Mouse (Mus musculus) adrenal gland, postnatal 10 days (tissue): Measurements from ENCODE around the gene Gm4187. TPM values are rescaled to one million over a fixed set of nuclear protein-coding genes. Genes with fewer than 3 reads are reported as not detected.
"Not testable (repeated sequence)": the region's sequence is repeated elsewhere in the genome, so short reads cannot be mapped to it uniquely, and the experiment has no call there.

Experiments
- DNase-seq: peaks from one replicate; pipeline ENCODE4 v3.0.0; 2021; ENCODE audit warnings: mixed read lengths
- long read RNA-seq, 2 experiments: library from polyadenylated mRNA; stranded (forward); transcript quantifications; one replicate each; pipeline ENCODE4 v2.0.0; 2021
- total RNA-seq, 2 experiments: library from RNA; stranded (reverse); gene quantifications; 2 replicates each; pipeline ENCODE4 v1.2.3; 2021

Gene Gm4187
- not detected for total RNA-seq
- long read RNA-seq, experiment 1 = 0 reads
- long read RNA-seq, experiment 2 = 0 reads

- not testable (repeated sequence) for DNase-seq
Measured at GRCm38 (mm10) chr7:22329617-22330016, at the start of gene Gm4187. TSS of gene Gm4187 (minus strand) at chr7:22329717.

- DNase-seq = not testable (repeated sequence)
Measured at GRCm38 (mm10) chr7:22370939-22371338, 41.4 kb upstream of the Gm4187 start, which contains the start of gene Gm8660. TSS of gene Gm8660 (minus strand) at chr7:22371039.

Other genes starting within 250 kb of the Gm4187 start
- gene Gm16451, start 211.5 kb downstream of the Gm4187 start, total RNA-seq = not detected
- gene Gm10666, start 195.0 kb downstream of the Gm4187 start, total RNA-seq = not detected
- not detected for gene Vmn1r142, start 165.7 kb downstream of the Gm4187 start, total RNA-seq
- not detected for gene Vmn1r143, start 140.3 kb downstream of the Gm4187 start, total RNA-seq
- not detected for gene Gm8653, start 128.5 kb downstream of the Gm4187 start, total RNA-seq
- not detected for gene Gm8453, start 100.2 kb downstream of the Gm4187 start, total RNA-seq
- gene Gm8660, start 41.3 kb upstream of the Gm4187 start, total RNA-seq = not detected
- gene Vmn1r148, start 83.9 kb upstream of the Gm4187 start, total RNA-seq = not detected
- not detected for gene Vmn1r149, start 108.5 kb upstream of the Gm4187 start, total RNA-seq
- gene Gm10665, start 134.4 kb upstream of the Gm4187 start, total RNA-seq = not detected
- gene Vmn1r151, start 170.0 kb upstream of the Gm4187 start, total RNA-seq = not detected
- gene Vmn1r152, start 193.2 kb upstream of the Gm4187 start, total RNA-seq = not detected
- not detected for gene Gm8677, start 205.2 kb upstream of the Gm4187 start, total RNA-seq
- gene Gm4201, start 235.6 kb upstream of the Gm4187 start, total RNA-seq = not detected